Mouse (Mus musculus): Measurements from ENCODE around the gene B020031M17Rik. TPM values are rescaled to one million over a fixed set of nuclear protein-coding genes. Genes with fewer than 3 reads are reported as not detected.

B020031M17Rik gene
- total RNA-seq, 2 experiments from 2014 or later = not detected

Other genes with a start within 250 kb of the B020031M17Rik start
- gene Nim1k, start 194.9 kb downstream of the B020031M17Rik start, total RNA-seq (2021) = 10 to 100 TPM; 12.9 to 16.8 TPM
- 10 to 100 TPM; 46.1 to 47.6 TPM for gene Zfp131, start 159.9 kb downstream of the B020031M17Rik start, total RNA-seq (2021)
- not detected for gene AF067063, start 120.6 kb downstream of the B020031M17Rik start, total RNA-seq (2021)
- gene D13Ertd608e, start 114.8 kb downstream of the B020031M17Rik start, total RNA-seq (2021) = not detected
- gene Tcstv1, start 56.0 kb downstream of the B020031M17Rik start, total RNA-seq (2021) = not detected
- not detected for gene Gm21761, start 21.5 kb downstream of the B020031M17Rik start, total RNA-seq (2021)
- gene Gm36079, start 76.2 kb upstream of the B020031M17Rik start, total RNA-seq (2021) = not detected
- under 1 TPM in 1 of 2 experiments, not detected in 1; 0.94 TPM for gene Gm21188, start 101.4 kb upstream of the B020031M17Rik start, total RNA-seq (2021)
- gene Gm20767, start 189.4 kb upstream of the B020031M17Rik start, total RNA-seq (2021) = not detected
- not detected for gene Gm21818, start 221.6 kb upstream of the B020031M17Rik start, total RNA-seq (2021)

All from left cerebral cortex, adult 2 months (tissue).